Mouse (Mus musculus) bone marrow, adult 2 months (tissue): Measurements from ENCODE around the gene Pfpl. TPM values are rescaled to one million over a fixed set of nuclear protein-coding genes. Genes with fewer than 3 reads are reported as not detected.
A peak's percentile ranks its signal among the peaks of the same experiment; 100 is the strongest.

Experiments used
- H3K27ac ChIP-seq: fragments of 200-500 bp; 2 replicates; pipeline ENCODE4 v1.5.1; 2012; ENCODE audit warnings: low read depth, mild to moderate bottlenecking, control low read depth, inconsistent platforms, low read length; ENCODE audit not compliant: control insufficient read depth, poor library complexity, insufficient read depth
- H3K4me1 ChIP-seq: fragments of 200-500 bp; 2 replicates; pipeline ENCODE4 v1.6.1; 2011; ENCODE audit warnings: low read length; ENCODE audit not compliant: control insufficient read depth, insufficient read depth
- H3K4me3 ChIP-seq: fragments of 200-500 bp; replicated peaks from 2 replicates; pipeline ENCODE3; 2011; ENCODE audit warnings: mild to moderate bottlenecking, low read depth, low read length, control low read depth; ENCODE audit not compliant: control insufficient read depth
- CTCF ChIP-seq: fragments of 200-500 bp; IDR thresholded peaks from 2 replicates; pipeline ENCODE4 v1.5.1; 2011; ENCODE audit warnings: low read length, control low read depth; ENCODE audit not compliant: control insufficient read depth, insufficient read depth
- POLR2A ChIP-seq: fragments of 200-500 bp; IDR thresholded peaks from 2 replicates; pipeline ENCODE4 v1.6.1; 2011; ENCODE audit warnings: low read depth, mild to moderate bottlenecking, control low read depth, low read length, borderline replicate concordance; ENCODE audit not compliant: control insufficient read depth
- WGBS: fragments of 180-500 bp; shearing (Covaris S2); methylation state at CpG from one replicate; pipeline ENCODE4 v1.1.7; 2018; 5-methylcytosine and 5-hydroxymethylcytosine counted together
- polyA plus RNA-seq: library from polyadenylated mRNA; stranded (reverse); fragments of >200 nt; gene quantifications from 2 replicates; pipeline ENCODE4 v1.2.4, GENCODE M21; 2011; ENCODE audit warnings: low replicate concordance; ENCODE audit not compliant: missing spikeins, insufficient read depth, insufficient read length

Pfpl gene
- polyA plus RNA-seq = not detected in 2 replicates

GRCm38 (mm10) chr19:12427605-12428004 lies at the start of gene Pfpl:
Gene Pfpl (plus strand): TSS chr19:12427905.
- Histone ChIP-seq H3K27ac (no peak within 1 kb of the TSS), H3K4me3 (no peak within 1 kb of the TSS), H3K4me1 (no peaks in the 10 kb centered on the region; the same call in 1 of the 2 replicates)
- WGBS = 91% methylated on average over 6 of the region's 6 CpGs
- TF ChIP-seq CTCF (no peak), POLR2A (no peak)

GRCm38 (mm10) chr19:12386979-12387378 lies 40.7 kb upstream of the Pfpl start, which contains the start of gene Olfr1440:
Gene Olfr1440 (plus strand): TSS chr19:12387279.
- Histone ChIP-seq H3K4me1 (no peaks in the 10 kb centered on the region; the same call in 1 of the 2 replicates), H3K4me3 (no peak within 1 kb of the TSS), H3K27ac (no peak within 1 kb of the TSS)
- TF ChIP-seq CTCF (no peak), POLR2A (no peak)
- 72% methylated on average over 2 of the region's 2 CpGs for WGBS

- no peak overlapping the region for H3K4me3 ChIP-seq
- no peak for TF ChIP-seq CTCF
- TF ChIP-seq POLR2A = no peak
- H3K27ac ChIP-seq = no peak overlapping the region
- H3K4me1 ChIP-seq = no peaks in the 10 kb centered on the region
Observed at GRCm38 (mm10) chr19:12413737-12414136, 14.0 kb upstream of the Pfpl start.

- no peak for TF ChIP-seq POLR2A
- no peak for TF ChIP-seq CTCF
- no peak within 1 kb of the TSS for H3K4me3 ChIP-seq
- H3K4me1 ChIP-seq = no peaks in the 10 kb centered on the region
- H3K27ac ChIP-seq = no peak within 1 kb of the TSS
Observed at GRCm38 (mm10) chr19:12417361-12417760, 10.3 kb upstream of the Pfpl start, which contains the start of gene Olfr1441. Gene Olfr1441 (plus strand): TSS chr19:12417433.

GRCm38 (mm10) chr19:12418312-12418711 lies 9.4 kb upstream of the Pfpl start:
- TF ChIP-seq CTCF (no peak), POLR2A (no peak)
- no peak overlapping the region for H3K27ac ChIP-seq
- WGBS = 66% methylated on average over 3 of the region's 3 CpGs
- no peak overlapping the region for H3K4me3 ChIP-seq
- no peaks in the 10 kb centered on the region for H3K4me1 ChIP-seq

GRCm38 (mm10) chr19:12420555-12420954 lies 7.2 kb upstream of the Pfpl start:
- WGBS = 63% methylated on average over 6 of the region's 6 CpGs
- H3K4me1 ChIP-seq = no peaks in the 10 kb centered on the region
- H3K27ac ChIP-seq = no peak overlapping the region
- H3K4me3 ChIP-seq = no peak overlapping the region
- TF ChIP-seq POLR2A (no peak), CTCF (no peak)

GRCm38 (mm10) chr19:12421680-12422079 lies 6.0 kb upstream of the Pfpl start:
- TF ChIP-seq POLR2A = no peak
- no peak for TF ChIP-seq CTCF
- 71% methylated on average over 1 of the region's 1 CpGs for WGBS
- Histone ChIP-seq H3K4me3 (no peak overlapping the region), H3K4me1 (no peaks in the 10 kb centered on the region; the same call in 1 of the 2 replicates), H3K27ac (no peak overlapping the region)

- WGBS = 33% methylated on average over 5 of the region's 5 CpGs
- Histone ChIP-seq H3K4me3 (no peak overlapping the region), H3K27ac (no peak overlapping the region), H3K4me1 (no peaks in the 10 kb centered on the region; the same call in 1 of the 2 replicates)
- no peak for TF ChIP-seq POLR2A
Observed at GRCm38 (mm10) chr19:12427101-12427500, 604 bp upstream of the Pfpl start.

- H3K4me1 ChIP-seq = peaks cover 6% of the 10 kb centered on the region
- no peak overlapping the region for H3K4me3 ChIP-seq
- TF ChIP-seq POLR2A (no peak), CTCF (peak; percentile 46)
- 3% methylated on average over 2 of the region's 2 CpGs for WGBS
- H3K27ac ChIP-seq = no peak overlapping the region
Observed at GRCm38 (mm10) chr19:12433033-12433432, 5.3 kb downstream of the Pfpl start.
